Mouse (Mus musculus) myocyte (in vitro differentiated cells): Measurements from ENCODE around the gene Smim7. TPM values are rescaled to one million over a fixed set of nuclear protein-coding genes. Genes with fewer than 3 reads are reported as not detected.

ENCODE experiments used
- H3K27me3 ChIP-seq: one replicate; pipeline ENCODE4 v1.6.1; 2011; ENCODE audit not compliant: control insufficient read depth, insufficient read depth, insufficient read length
- H3K36me3 ChIP-seq: one replicate; pipeline ENCODE4 v1.6.1; 2011; ENCODE audit not compliant: control insufficient read depth, insufficient read depth
- H3K4me2 ChIP-seq: one replicate; pipeline ENCODE4 v1.6.1; 2011; ENCODE audit warnings: low read depth, control low read depth
- H3K4me3 ChIP-seq: one replicate; pipeline ENCODE4 v1.5.1; 2011; ENCODE audit warnings: mild to moderate bottlenecking, control low read depth, moderate library complexity
- H3K79me2 ChIP-seq: one replicate; pipeline ENCODE4 v1.6.1; 2011; ENCODE audit not compliant: control insufficient read depth, insufficient read depth
- H3ac ChIP-seq: one replicate; pipeline ENCODE4 v1.6.1; 2011; ENCODE audit not compliant: control insufficient read depth, insufficient read length
- CEBPB ChIP-seq: IDR thresholded peaks from 2 replicates; pipeline ENCODE4 v1.6.1; 2011; ENCODE audit warnings: mild to moderate bottlenecking, moderate library complexity; ENCODE audit not compliant: poor library complexity, insufficient read depth, severe bottlenecking
- E2F4 ChIP-seq: IDR thresholded peaks from one replicate; pipeline ENCODE4 v1.6.1; 2011; ENCODE audit warnings: mild to moderate bottlenecking, control low read depth, moderate library complexity; ENCODE audit not compliant: insufficient read depth
- MAX ChIP-seq: IDR thresholded peaks from one replicate; pipeline ENCODE4 v1.6.1; 2011; ENCODE audit warnings: low read depth, mild to moderate bottlenecking, control low read depth
- MYOD1 ChIP-seq, 3 experiments: IDR thresholded peaks; one replicate each; pipeline ENCODE4 v1.6.1; 2011; ENCODE audit warnings: control low read depth in 2 of 3, low read depth in 2 of 3, mild to moderate bottlenecking in 2 of 3, moderate library complexity in 1 of 3; ENCODE audit not compliant: insufficient read length in 2 of 3, control insufficient read depth in 1 of 3
- MYOG ChIP-seq, 3 experiments: IDR thresholded peaks; one replicate each; pipeline ENCODE4 v1.6.1; 2011; ENCODE audit warnings: control low read depth in 2 of 3, low read depth in 2 of 3, mild to moderate bottlenecking in 2 of 3; ENCODE audit not compliant: insufficient read length in 2 of 3, control insufficient read depth in 1 of 3, insufficient read depth in 1 of 3
- POLR2A ChIP-seq: IDR thresholded peaks from one replicate; pipeline ENCODE4 v1.6.1; 2011; ENCODE audit warnings: low read depth, mild to moderate bottlenecking, control low read depth, moderate library complexity; ENCODE audit not compliant: insufficient read length
- POLR2AphosphoS2 ChIP-seq: IDR thresholded peaks from one replicate; pipeline ENCODE4 v1.6.1; 2011; ENCODE audit warnings: low read depth, control low read depth; ENCODE audit not compliant: insufficient read length
- REST ChIP-seq: IDR thresholded peaks from one replicate; pipeline ENCODE4 v1.6.1; 2011; ENCODE audit warnings: mild to moderate bottlenecking, control low read depth, moderate library complexity; ENCODE audit not compliant: insufficient read depth, insufficient read length
- SRF ChIP-seq: IDR thresholded peaks from one replicate; pipeline ENCODE4 v1.6.1; 2011; ENCODE audit warnings: low read depth; ENCODE audit not compliant: control insufficient read depth, insufficient read length
- TCF12 ChIP-seq: IDR thresholded peaks from one replicate; pipeline ENCODE4 v1.6.1; 2011; ENCODE audit warnings: mild to moderate bottlenecking, control low read depth; ENCODE audit not compliant: poor library complexity, insufficient read depth, severe bottlenecking
- TCF3 ChIP-seq: IDR thresholded peaks from one replicate; pipeline ENCODE4 v1.6.1; 2011; ENCODE audit warnings: low read depth, control low read depth; ENCODE audit not compliant: insufficient read length
- USF1 ChIP-seq: IDR thresholded peaks from one replicate; pipeline ENCODE4 v1.6.1; 2011; ENCODE audit warnings: low read depth, mild to moderate bottlenecking, control low read depth, moderate library complexity
- polyA plus RNA-seq: library from polyadenylated mRNA; unstranded; fragments of >200 nt; fragmentation: generic; extraction: Trizol; gene quantifications from one replicate; pipeline ENCODE4 v1.2.1, GENCODE M21; 2012; ENCODE audit warnings: missing spikeins

Smim7 gene
- 74.3 TPM for polyA plus RNA-seq

- Histone ChIP-seq H3K4me2 (peak within 1 kb of the TSS; percentile 98), H3K36me3 (peaks cover 14% of the 10 kb centered on the region), H3K4me3 (peak within 1 kb of the TSS; percentile 99), H3K27me3 (no peaks in the 10 kb centered on the region), H3ac (peak within 1 kb of the TSS; percentile 54), H3K79me2 (peaks cover 57% of the 10 kb centered on the region)
- TF ChIP-seq MYOD1 (IDR thresholded peaks at IDR 0.05; ENCODE audit: control insufficient read depth in 1 of 3, insufficient read length in 2 of 3, low read depth in 2 of 3) (peak in 2 of 3 experiments; percentile 53 to 76), CEBPB (no peak), TCF12 (no peak), TCF3 (no peak), POLR2A (peak; percentile 90), POLR2AphosphoS2 (peak; percentile 65), MYOG (IDR thresholded peaks at IDR 0.05; ENCODE audit: control insufficient read depth in 1 of 3, insufficient read depth in 1 of 3, insufficient read length in 2 of 3, low read depth in 2 of 3) (peak; percentile 45 to 80 (median 75)), SRF (peak; percentile 5), USF1 (no peak), REST (no peak), E2F4 (no peak), MAX (no peak)
Measured at GRCm38 (mm10) chr8:72570633-72571610, at the start of gene Smim7. Gene Smim7 (minus strand): TSS chr8:72571088.

GRCm38 (mm10) chr8:72590198-72590597 is 19.3 kb upstream of the Smim7 start:
- Histone ChIP-seq H3K4me3 (no peak overlapping the region), H3K4me2 (no peak overlapping the region), H3K79me2 (no peaks in the 10 kb centered on the region), H3K27me3 (no peaks in the 10 kb centered on the region), H3K36me3 (no peaks in the 10 kb centered on the region), H3ac (no peak overlapping the region)
- TF ChIP-seq CEBPB = no peak
- no peak for TF ChIP-seq POLR2A
- TF ChIP-seq TCF3 = no peak

GRCm38 (mm10) chr8:72589286-72589685 is 18.4 kb upstream of the Smim7 start:
- Histone ChIP-seq H3ac (no peak overlapping the region), H3K4me3 (no peak overlapping the region)

GRCm38 (mm10) chr8:72588865-72589264 is 18.0 kb upstream of the Smim7 start:
- Histone ChIP-seq H3K4me2 (no peak overlapping the region), H3K27me3 (no peaks in the 10 kb centered on the region), H3ac (no peak overlapping the region), H3K4me3 (no peak overlapping the region), H3K79me2 (no peaks in the 10 kb centered on the region), H3K36me3 (no peaks in the 10 kb centered on the region)
- TF ChIP-seq MYOG (IDR thresholded peaks at IDR 0.05; ENCODE audit: control insufficient read depth in 1 of 3, insufficient read depth in 1 of 3, insufficient read length in 2 of 3, low read depth in 2 of 3) (no peak), MAX (no peak), POLR2A (no peak), E2F4 (no peak), TCF12 (no peak), SRF (no peak), TCF3 (no peak), CEBPB (no peak), REST (no peak), POLR2AphosphoS2 (no peak), USF1 (no peak), MYOD1 (IDR thresholded peaks at IDR 0.05; ENCODE audit: control insufficient read depth in 1 of 3, insufficient read length in 2 of 3, low read depth in 2 of 3) (no peak)

More at GRCm38 (mm10) chr8:72589286-72589685, 18.4 kb upstream of the Smim7 start:
- Histone ChIP-seq H3K27me3 (no peaks in the 10 kb centered on the region), H3K4me2 (peak overlapping the region; percentile 42), H3K79me2 (no peaks in the 10 kb centered on the region), H3K36me3 (no peaks in the 10 kb centered on the region)
- TF ChIP-seq TCF3 (no peak), E2F4 (no peak), USF1 (peak; percentile 3), MYOG (IDR thresholded peaks at IDR 0.05; ENCODE audit: control insufficient read depth in 1 of 3, insufficient read depth in 1 of 3, insufficient read length in 2 of 3, low read depth in 2 of 3) (peak in 1 of 3 experiments; percentile 2), SRF (no peak), CEBPB (no peak), POLR2A (no peak), TCF12 (no peak), MYOD1 (IDR thresholded peaks at IDR 0.05; ENCODE audit: control insufficient read depth in 1 of 3, insufficient read length in 2 of 3, low read depth in 2 of 3) (peak in 1 of 3 experiments; percentile 25), REST (no peak)
